Mouse (Mus musculus): ENCODE measurements at regions not wholly inside any gene's neighbourhood (a gene's known extent, or its start where the extent isn't known, plus 50 kb on each side); places are given as distances from the start of the nearest gene placed in this dataset.
A peak's percentile ranks its signal among the peaks of the same experiment; 100 is the strongest.

GRCm38 (mm10) chr19:33021161-33021560 is 263.9 kb downstream of the Pten start:
- DNase-seq (ENCODE audit: low read depth, low spot score): no peak
- no peaks in the 10 kb centered on the region for H3K27me3 ChIP-seq (ENCODE audit: control insufficient read depth, insufficient read depth, low read length, poor library complexity, severe bottlenecking)
- no peaks in the 10 kb centered on the region for H3K36me3 ChIP-seq (ENCODE audit: control insufficient read depth, insufficient read depth, low read length, poor library complexity, severe bottlenecking)

DNA sequence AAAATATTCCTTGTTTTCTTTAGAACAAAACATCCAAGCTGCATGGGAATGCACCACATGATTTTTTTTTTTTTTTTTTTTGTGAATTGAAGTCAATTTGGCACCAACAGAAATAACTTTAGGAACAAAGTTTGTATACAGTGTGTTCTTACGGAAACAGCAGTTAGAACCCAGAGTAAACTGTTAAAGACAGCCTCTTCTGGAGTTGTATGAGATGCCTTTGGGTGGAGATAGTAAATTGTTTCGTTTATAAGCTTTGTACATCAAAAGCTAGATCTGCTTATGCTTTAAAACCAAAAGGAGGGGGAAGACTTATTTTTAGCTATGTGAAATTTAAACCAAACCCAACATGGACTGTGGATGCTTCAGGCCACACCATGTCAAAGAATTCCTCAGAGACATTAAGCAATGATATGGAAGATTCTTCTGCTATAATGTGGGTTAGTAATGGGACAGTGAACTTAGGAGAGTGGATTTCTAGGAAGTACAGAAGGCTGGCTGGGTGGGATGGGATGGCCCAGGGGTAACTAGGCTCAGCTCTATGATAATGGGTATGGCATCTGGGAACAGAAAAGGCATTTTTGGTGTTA is 265.6 kb downstream of the Pten start:
- DNase-seq (ENCODE audit: low read depth, low spot score): no peak
- Histone ChIP-seq H3K27me3 (ENCODE audit: control insufficient read depth, insufficient read depth, low read length, poor library complexity, severe bottlenecking) (no peaks in the 10 kb centered on the region), H3K36me3 (ENCODE audit: control insufficient read depth, insufficient read depth, low read length, poor library complexity, severe bottlenecking) (no peaks in the 10 kb centered on the region)

DNA sequence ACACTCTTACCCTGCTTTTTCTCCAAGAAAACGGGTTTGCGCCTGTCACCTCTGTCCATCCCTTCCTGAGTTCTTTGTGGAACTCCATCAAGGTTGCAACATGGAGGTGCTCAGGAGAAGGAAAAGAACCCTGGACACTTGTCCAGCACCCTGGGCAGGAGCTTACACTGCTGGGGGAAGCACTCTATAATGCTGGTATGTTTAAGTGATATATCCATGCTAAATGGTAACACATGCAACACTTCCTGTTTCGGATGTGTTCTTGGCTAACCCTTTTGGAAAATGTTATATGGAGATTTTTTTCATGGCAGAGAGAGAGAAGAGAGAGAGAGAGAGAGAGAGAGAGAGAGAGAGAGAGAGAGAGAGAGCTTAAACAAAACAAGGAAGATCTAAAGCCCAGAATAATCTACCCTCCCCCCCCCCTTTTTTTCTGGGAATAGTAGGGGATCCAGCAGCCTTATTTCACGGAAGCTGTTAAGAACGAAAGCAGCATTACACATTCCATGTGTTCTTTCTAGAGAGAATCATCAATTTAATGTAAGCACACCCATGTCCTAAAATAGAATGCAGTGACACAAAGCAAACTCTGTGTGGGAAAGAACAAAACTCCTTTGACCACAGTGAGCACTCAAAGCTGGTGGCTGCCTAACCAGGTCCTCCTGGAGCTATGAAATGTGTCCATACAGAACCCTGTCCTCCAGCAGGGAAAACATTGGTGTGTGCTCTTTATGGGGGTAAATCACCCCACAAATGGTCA is 272.6 kb downstream of the Pten start:
- no peaks in the 10 kb centered on the region for H3K36me3 ChIP-seq (ENCODE audit: control insufficient read depth, insufficient read depth, low read length, poor library complexity, severe bottlenecking)
- DNase-seq (ENCODE audit: low read depth, low spot score): no peak
- no peaks in the 10 kb centered on the region for H3K27me3 ChIP-seq (ENCODE audit: control insufficient read depth, insufficient read depth, low read length, poor library complexity, severe bottlenecking)

GRCm38 (mm10) chr19:33040512-33040911 is 283.2 kb downstream of the Pten start:
- Histone ChIP-seq H3K36me3 (ENCODE audit: control insufficient read depth, insufficient read depth, low read length, poor library complexity, severe bottlenecking) (no peaks in the 10 kb centered on the region), H3K27me3 (ENCODE audit: control insufficient read depth, insufficient read depth, low read length, poor library complexity, severe bottlenecking) (no peaks in the 10 kb centered on the region; the same call in 1 of the 2 replicates)
- no peak for DNase-seq (ENCODE audit: low read depth, low spot score)

DNA sequence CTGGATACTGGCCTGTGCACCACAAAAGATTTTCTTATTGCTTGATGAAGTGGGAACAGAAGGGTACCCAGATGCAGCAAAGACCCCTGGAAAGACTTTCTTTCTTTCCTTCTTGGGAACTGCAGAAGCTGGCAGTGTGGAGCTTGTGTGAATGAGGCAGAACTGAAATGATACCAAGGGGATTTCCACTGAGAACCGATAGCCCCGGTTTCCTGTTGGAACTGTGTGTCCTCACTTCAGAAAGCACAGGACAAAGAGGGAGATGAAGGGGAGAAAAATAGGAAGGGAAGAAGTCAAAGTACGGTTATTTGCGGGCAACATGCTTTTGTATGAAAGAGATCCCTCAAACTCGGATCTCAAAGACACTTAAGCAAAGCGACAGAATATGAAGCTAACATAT is 283.7 kb downstream of the Pten start:
- Histone ChIP-seq H3K27me3 (ENCODE audit: control insufficient read depth, insufficient read depth, low read length, poor library complexity, severe bottlenecking) (no peaks in the 10 kb centered on the region; the same call in 1 of the 2 replicates), H3K36me3 (ENCODE audit: control insufficient read depth, insufficient read depth, low read length, poor library complexity, severe bottlenecking) (no peaks in the 10 kb centered on the region)
- no peak for DNase-seq (ENCODE audit: low read depth, low spot score)

DNA sequence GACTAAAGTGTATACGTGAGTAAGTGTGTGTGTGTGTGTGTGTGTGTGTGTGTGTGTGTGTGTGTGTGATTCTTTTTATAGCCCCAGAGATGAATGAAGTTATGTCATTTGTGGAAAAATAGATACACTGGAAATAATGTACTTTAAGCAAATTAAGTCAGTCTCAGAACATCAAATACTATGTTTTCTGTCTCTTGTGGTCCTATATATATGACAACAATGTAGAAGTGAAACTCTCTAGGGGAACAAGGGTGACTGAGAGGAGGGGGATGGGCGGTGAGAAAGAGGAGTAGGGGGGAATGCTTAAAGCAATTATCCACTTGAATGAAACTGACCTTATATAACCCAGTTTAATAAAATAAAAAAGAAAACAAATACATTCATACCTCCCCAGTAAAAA is 285.5 kb downstream of the Pten start:
- Histone ChIP-seq H3K36me3 (ENCODE audit: control insufficient read depth, insufficient read depth, low read length, poor library complexity, severe bottlenecking) (no peaks in the 10 kb centered on the region), H3K27me3 (ENCODE audit: control insufficient read depth, insufficient read depth, low read length, poor library complexity, severe bottlenecking) (no peaks in the 10 kb centered on the region; the same call in 1 of the 2 replicates)
- DNase-seq (ENCODE audit: low read depth, low spot score): peak; percentile 79

DNA sequence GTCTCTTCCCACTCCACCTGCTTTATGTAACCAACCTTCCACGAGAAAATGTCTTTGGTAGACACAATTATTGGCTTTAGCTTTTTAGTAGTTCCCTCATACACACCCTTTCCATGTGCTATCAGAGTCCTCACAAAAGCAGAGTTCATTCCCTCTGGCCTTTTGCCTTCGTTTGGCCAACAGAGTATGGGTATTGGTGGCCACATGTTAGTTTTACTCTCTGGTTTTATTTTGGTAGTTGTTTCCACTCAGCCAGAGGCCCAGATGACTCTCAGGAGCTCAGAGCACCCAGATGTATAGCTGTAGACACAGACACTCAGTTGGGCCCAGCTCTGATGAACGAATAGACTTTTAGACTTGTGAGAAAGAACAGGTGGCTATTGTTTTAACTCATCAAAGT is 286.4 kb downstream of the Pten start:
- Histone ChIP-seq H3K27me3 (ENCODE audit: control insufficient read depth, insufficient read depth, low read length, poor library complexity, severe bottlenecking) (no peaks in the 10 kb centered on the region; the same call in 1 of the 2 replicates), H3K36me3 (ENCODE audit: control insufficient read depth, insufficient read depth, low read length, poor library complexity, severe bottlenecking) (no peaks in the 10 kb centered on the region)
- DNase-seq (ENCODE audit: low read depth, low spot score): no peak

- Histone ChIP-seq H3K27me3 (ENCODE audit: control insufficient read depth, insufficient read depth, low read length, poor library complexity, severe bottlenecking) (no peaks in the 10 kb centered on the region), H3K36me3 (ENCODE audit: control insufficient read depth, insufficient read depth, low read length, poor library complexity, severe bottlenecking) (no peaks in the 10 kb centered on the region)
- DNase-seq (ENCODE audit: low read depth, low spot score): no peak
Observed at GRCm38 (mm10) chr19:33048754-33049442, 291.6 kb downstream of the Pten start.

DNA sequence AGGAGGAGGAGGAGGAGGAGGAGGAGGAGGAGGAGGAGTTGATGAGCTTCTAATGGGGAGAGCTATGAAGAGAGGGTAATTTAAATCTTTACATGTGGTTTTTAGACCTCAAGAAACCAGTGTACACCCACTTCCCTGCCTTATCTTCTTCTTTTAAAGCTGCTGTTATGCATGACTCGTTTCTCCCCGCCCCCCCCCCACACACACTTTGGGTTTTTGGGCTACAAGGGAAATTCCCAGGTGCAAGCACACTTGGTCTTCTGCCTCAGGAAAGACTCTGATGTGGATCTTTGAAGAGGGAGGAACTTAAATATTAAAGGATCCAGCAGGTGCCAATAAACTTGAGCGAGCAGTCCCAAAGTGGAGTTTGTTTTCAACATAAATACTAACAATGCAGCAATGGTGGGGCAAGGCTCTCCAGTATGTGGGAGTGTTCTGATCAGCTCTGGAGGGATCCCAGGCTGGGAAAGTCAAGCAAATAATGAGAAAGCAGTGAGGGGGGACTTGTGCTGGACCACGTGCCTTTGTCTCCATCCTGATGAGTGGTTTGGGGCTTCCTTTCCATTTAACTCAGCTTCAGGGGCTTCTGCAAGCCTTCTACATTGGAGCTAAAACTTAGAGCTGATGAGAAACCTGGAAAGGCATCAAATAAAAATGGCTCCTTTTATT is 296.0 kb downstream of the Pten start:
- H3K36me3 ChIP-seq (ENCODE audit: control insufficient read depth, insufficient read depth, low read length, poor library complexity, severe bottlenecking): no peaks in the 10 kb centered on the region
- peak; percentile 59 for DNase-seq (ENCODE audit: low read depth, low spot score)
- H3K27me3 ChIP-seq (ENCODE audit: control insufficient read depth, insufficient read depth, low read length, poor library complexity, severe bottlenecking): no peaks in the 10 kb centered on the region

DNA sequence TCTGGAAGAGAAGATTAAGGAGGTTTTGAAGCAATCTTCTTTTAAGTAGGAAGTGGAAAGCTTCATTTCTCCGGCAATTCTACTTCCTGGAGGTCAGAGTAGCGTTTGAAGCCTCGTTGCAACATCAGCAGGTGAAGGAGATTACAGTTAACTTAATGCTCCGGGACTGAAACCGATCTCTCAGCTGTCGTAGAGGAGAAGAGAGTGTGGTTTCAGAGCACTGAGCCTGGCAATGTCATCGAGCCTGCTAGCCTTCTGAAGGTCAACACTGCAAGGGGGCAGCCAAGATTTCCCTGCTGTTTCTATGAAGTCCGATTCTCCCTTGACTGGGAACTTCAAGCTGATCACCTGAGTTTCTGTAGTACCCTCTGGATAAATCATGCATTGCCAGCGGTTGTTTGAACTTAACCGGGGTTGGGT is 299.1 kb downstream of the Pten start:
- Histone ChIP-seq H3K36me3 (ENCODE audit: control insufficient read depth, insufficient read depth, low read length, poor library complexity, severe bottlenecking) (no peaks in the 10 kb centered on the region), H3K27me3 (ENCODE audit: control insufficient read depth, insufficient read depth, low read length, poor library complexity, severe bottlenecking) (no peaks in the 10 kb centered on the region)
- DNase-seq (ENCODE audit: low read depth, low spot score): no peak

DNA sequence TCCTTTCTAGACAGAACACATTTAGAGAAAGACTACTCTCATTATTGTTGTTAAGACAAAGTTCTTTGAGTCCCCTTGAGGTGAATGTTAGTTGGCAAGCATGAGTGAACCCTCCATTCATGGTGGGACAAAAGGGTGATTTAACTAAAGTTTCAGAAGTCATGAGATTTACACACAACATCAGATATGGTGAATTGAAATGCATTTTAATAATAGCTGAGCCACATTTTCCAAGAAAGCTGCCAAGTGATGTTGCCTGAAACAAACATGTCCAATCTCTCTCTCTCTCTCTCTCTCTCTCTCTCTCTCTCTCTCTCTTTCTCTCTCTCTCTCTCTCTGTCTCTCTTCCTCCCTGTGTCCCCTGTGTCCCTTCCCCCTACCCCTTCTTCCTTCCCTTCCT is 303.7 kb downstream of the Pten start:
- no peak for DNase-seq (ENCODE audit: low read depth, low spot score)

DNA sequence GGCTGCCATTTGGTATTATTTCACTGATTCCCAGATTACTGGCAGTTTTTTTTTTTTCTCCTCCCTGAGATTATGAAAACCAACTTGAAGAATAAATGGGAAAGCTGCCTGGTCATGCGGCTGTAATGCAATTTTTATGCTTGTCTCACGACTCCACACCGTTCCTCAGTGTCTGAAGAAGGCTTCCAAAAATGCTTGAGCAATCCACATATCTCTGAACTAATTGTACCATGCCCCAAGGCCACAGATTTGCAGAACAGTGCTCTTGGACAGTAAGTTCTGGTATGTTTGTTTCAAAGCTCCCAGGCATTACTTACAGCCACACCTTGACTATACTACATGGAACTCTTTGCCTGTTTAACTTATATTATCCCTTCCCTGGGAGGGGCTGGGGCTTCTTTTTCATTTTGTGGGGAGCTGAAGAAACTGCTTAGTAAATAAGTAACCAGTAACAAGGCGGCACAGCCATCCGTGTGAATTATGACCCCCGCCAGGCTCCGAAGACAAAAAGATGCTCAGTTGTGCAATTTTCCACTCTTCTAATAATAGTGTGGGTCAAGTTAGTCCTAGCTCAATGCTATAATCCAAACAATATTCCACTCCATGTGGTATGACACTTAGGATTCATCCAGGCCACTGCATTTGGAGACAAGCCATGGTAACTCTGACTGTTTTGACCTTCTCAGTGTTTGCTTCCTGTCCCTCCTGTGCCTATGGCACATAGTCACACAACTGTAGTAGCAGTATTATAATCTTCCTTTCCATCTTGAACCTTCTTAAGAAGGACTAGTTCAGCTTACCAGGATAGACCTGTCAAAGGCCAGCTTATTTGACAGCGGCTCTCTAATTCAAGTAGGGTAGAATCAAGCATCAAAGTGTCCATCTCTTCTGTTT is 305.1 kb downstream of the Pten start:
- H3K36me3 ChIP-seq (ENCODE audit: control insufficient read depth, insufficient read depth, low read length, poor library complexity, severe bottlenecking): no peaks in the 10 kb centered on the region
- no peaks in the 10 kb centered on the region for H3K27me3 ChIP-seq (ENCODE audit: control insufficient read depth, insufficient read depth, low read length, poor library complexity, severe bottlenecking)
- no peak for DNase-seq (ENCODE audit: low read depth, low spot score)

More for the DNA sequence above, 303.7 kb downstream of the Pten start:
- H3K27me3 ChIP-seq (ENCODE audit: control insufficient read depth, insufficient read depth, low read length, poor library complexity, severe bottlenecking): no peaks in the 10 kb centered on the region
- no peaks in the 10 kb centered on the region for H3K36me3 ChIP-seq (ENCODE audit: control insufficient read depth, insufficient read depth, low read length, poor library complexity, severe bottlenecking)

GRCm38 (mm10) chr19:33065274-33066200 is 308.2 kb downstream of the Pten start:
- Histone ChIP-seq H3K36me3 (ENCODE audit: control insufficient read depth, insufficient read depth, low read length, poor library complexity, severe bottlenecking) (no peaks in the 10 kb centered on the region), H3K27me3 (ENCODE audit: control insufficient read depth, insufficient read depth, low read length, poor library complexity, severe bottlenecking) (no peaks in the 10 kb centered on the region)
- DNase-seq (ENCODE audit: low read depth, low spot score): no peak
